Mouse (Mus musculus): ENCODE measurements around the gene Tnfsf15.

The Tnfsf15 gene

GRCm38 (mm10) chr4:63744693-63745171 lies at the start of gene Tnfsf15:
Gene Tnfsf15, minus strand, starts transcription at chr4:63745113.
- DNase-seq, result peak; percentile 76

- DNase-seq, result no peak
Measured at GRCm38 (mm10) chr4:63792328-63792727, 47.4 kb upstream of the Tnfsf15 start.

- no peak for DNase-seq
Measured at GRCm38 (mm10) chr4:63785466-63785865, 40.6 kb upstream of the Tnfsf15 start.

- no peak for DNase-seq
Measured at GRCm38 (mm10) chr4:63783826-63784225, 38.9 kb upstream of the Tnfsf15 start.

GRCm38 (mm10) chr4:63782970-63783613 lies 38.2 kb upstream of the Tnfsf15 start:
- DNase-seq, result no peak

GRCm38 (mm10) chr4:63777223-63777622 lies 32.3 kb upstream of the Tnfsf15 start:
- DNase-seq, result no peak

GRCm38 (mm10) chr4:63773306-63774090 lies 28.6 kb upstream of the Tnfsf15 start:
- no peak for DNase-seq

- DNase-seq, result no peak
Measured at GRCm38 (mm10) chr4:63772514-63772913, 27.6 kb upstream of the Tnfsf15 start.

GRCm38 (mm10) chr4:63771291-63771690 lies 26.4 kb upstream of the Tnfsf15 start:
- DNase-seq, result no peak

GRCm38 (mm10) chr4:63769161-63769560 lies 24.2 kb upstream of the Tnfsf15 start:
- no peak for DNase-seq

GRCm38 (mm10) chr4:63765050-63765449 lies 20.1 kb upstream of the Tnfsf15 start:
- DNase-seq, result no peak

- no peak for DNase-seq
Measured at GRCm38 (mm10) chr4:63759931-63760330, 15.0 kb upstream of the Tnfsf15 start.

GRCm38 (mm10) chr4:63757527-63758154 lies 12.7 kb upstream of the Tnfsf15 start:
- no peak for DNase-seq

- DNase-seq, result no peak
Measured at GRCm38 (mm10) chr4:63756072-63756471, 11.2 kb upstream of the Tnfsf15 start.

- DNase-seq, result no peak
Measured at GRCm38 (mm10) chr4:63754467-63755020, 9.6 kb upstream of the Tnfsf15 start.

GRCm38 (mm10) chr4:63753855-63754254 lies 8.9 kb upstream of the Tnfsf15 start:
- DNase-seq, result no peak

GRCm38 (mm10) chr4:63752687-63753523 lies 8.0 kb upstream of the Tnfsf15 start:
- DNase-seq, result peak; percentile 8

GRCm38 (mm10) chr4:63748061-63748730 lies 3.3 kb upstream of the Tnfsf15 start:
- no peak for DNase-seq

- no peak for DNase-seq
Measured at GRCm38 (mm10) chr4:63745271-63745670, 358 bp upstream of the Tnfsf15 start.

- DNase-seq, result no peak
Measured at GRCm38 (mm10) chr4:63743660-63744059, 1.3 kb downstream of the Tnfsf15 start.

GRCm38 (mm10) chr4:63742763-63743371 lies 2.0 kb downstream of the Tnfsf15 start:
- no peak for DNase-seq
